Mouse (Mus musculus) adrenal gland, postnatal 14 days (tissue): ENCODE measurements around the gene Eapp. TPM values are rescaled to one million over a fixed set of nuclear protein-coding genes. Genes with fewer than 3 reads are reported as not detected.
"Not testable (repeated sequence)": the region's sequence is repeated elsewhere in the genome, so short reads cannot be mapped to it uniquely, and the experiment has no call there.

Experiments used
- DNase-seq: peaks from one replicate; pipeline ENCODE4 v3.0.0; 2021; ENCODE audit warnings: mixed read lengths
- total RNA-seq: library from RNA; stranded (reverse); gene quantifications from 2 replicates; pipeline ENCODE4 v1.2.3, GENCODE M21; 2021

The Eapp gene
- total RNA-seq, 1 experiment from 2014 or later = 35.0 TPM

- DNase-seq = no peak
Observed at GRCm38 (mm10) chr12:54683182-54683581, 12.5 kb downstream of the Eapp start.

GRCm38 (mm10) chr12:54676709-54677108, 19.0 kb downstream of the Eapp start:
- DNase-seq = no peak

GRCm38 (mm10) chr12:54675396-54675795, 20.3 kb downstream of the Eapp start:
- DNase-seq = no peak

- no peak for DNase-seq
Observed at GRCm38 (mm10) chr12:54671262-54671661, 24.4 kb downstream of the Eapp start.

- DNase-seq = no peak
Observed at GRCm38 (mm10) chr12:54668141-54668540, 27.6 kb downstream of the Eapp start.

GRCm38 (mm10) chr12:54665526-54665925, 30.2 kb downstream of the Eapp start:
- DNase-seq = no peak

- not testable (repeated sequence) for DNase-seq
Observed at GRCm38 (mm10) chr12:54661470-54661869, 34.2 kb downstream of the Eapp start.

- DNase-seq = no peak
Observed at GRCm38 (mm10) chr12:54659901-54660300, 35.8 kb downstream of the Eapp start.

- no peak for DNase-seq
Observed at GRCm38 (mm10) chr12:54658425-54659092, 37.1 kb downstream of the Eapp start.

GRCm38 (mm10) chr12:54657951-54658350, 37.7 kb downstream of the Eapp start:
- no peak for DNase-seq

GRCm38 (mm10) chr12:54657226-54657625, 38.5 kb downstream of the Eapp start:
- DNase-seq = no peak

- DNase-seq = peak; percentile 99
Observed at GRCm38 (mm10) chr12:54656396-54657171, 39.1 kb downstream of the Eapp start, which contains the start of gene Sptssa. Gene Sptssa (minus strand): TSS chr12:54656573.

- no peak for DNase-seq
Observed at GRCm38 (mm10) chr12:54656039-54656395, 39.7 kb downstream of the Eapp start.

GRCm38 (mm10) chr12:54655292-54656038, 40.2 kb downstream of the Eapp start:
- DNase-seq = peak; percentile 11

GRCm38 (mm10) chr12:54654741-54655140, 41.0 kb downstream of the Eapp start:
- DNase-seq = no peak

- peak; percentile 24 for DNase-seq
Observed at GRCm38 (mm10) chr12:54654141-54654540, 41.6 kb downstream of the Eapp start.

GRCm38 (mm10) chr12:54652346-54652745, 43.4 kb downstream of the Eapp start:
- DNase-seq = no peak

GRCm38 (mm10) chr12:54651820-54652219, 43.9 kb downstream of the Eapp start:
- no peak for DNase-seq

GRCm38 (mm10) chr12:54651158-54651557, 44.5 kb downstream of the Eapp start:
- DNase-seq = no peak

- no peak for DNase-seq
Observed at GRCm38 (mm10) chr12:54644947-54645346, 50.8 kb downstream of the Eapp start.

GRCm38 (mm10) chr12:54643320-54643892, 52.3 kb downstream of the Eapp start:
- no peak for DNase-seq

GRCm38 (mm10) chr12:54641374-54641773, 54.3 kb downstream of the Eapp start:
- DNase-seq = no peak

GRCm38 (mm10) chr12:54640259-54640658, 55.4 kb downstream of the Eapp start:
- DNase-seq = no peak
